Mouse (Mus musculus) embryo, embryonic 10 days (tissue): Measurements from ENCODE around the gene Ptprn2.
"Not testable (repeated sequence)": the region's sequence is repeated elsewhere in the genome, so short reads cannot be mapped to it uniquely, and the experiment has no call there.

Experiments used
- DNase-seq: peaks from one replicate; pipeline ENCODE4 v3.0.0-alpha.2; 2015; ENCODE audit warnings: low spot score

Ptprn2 gene

GRCm38 (mm10) chr12:116485591-116486403 is at the start of gene Ptprn2:
Gene Ptprn2, plus strand, starts transcription at chr12:116485720.
- peak; percentile 84 for DNase-seq

- no peak for DNase-seq
Observed at GRCm38 (mm10) chr12:116436125-116436524, 49.4 kb upstream of the Ptprn2 start.

GRCm38 (mm10) chr12:116438591-116438990 is 46.9 kb upstream of the Ptprn2 start:
- DNase-seq: no peak

- no peak for DNase-seq
Observed at GRCm38 (mm10) chr12:116442184-116442583, 43.3 kb upstream of the Ptprn2 start.

GRCm38 (mm10) chr12:116449536-116449935 is 36.0 kb upstream of the Ptprn2 start:
- no peak for DNase-seq

GRCm38 (mm10) chr12:116460379-116461065 is 25.0 kb upstream of the Ptprn2 start:
- no peak for DNase-seq

- DNase-seq: no peak
Observed at GRCm38 (mm10) chr12:116467030-116467429, 18.5 kb upstream of the Ptprn2 start.

- DNase-seq: no peak
Observed at GRCm38 (mm10) chr12:116468348-116468747, 17.2 kb upstream of the Ptprn2 start.

GRCm38 (mm10) chr12:116469096-116469495 is 16.4 kb upstream of the Ptprn2 start:
- DNase-seq: no peak

GRCm38 (mm10) chr12:116473264-116473663 is 12.3 kb upstream of the Ptprn2 start:
- DNase-seq: no peak

- no peak for DNase-seq
Observed at GRCm38 (mm10) chr12:116473761-116474160, 11.8 kb upstream of the Ptprn2 start.

- no peak for DNase-seq
Observed at GRCm38 (mm10) chr12:116474676-116475075, 10.8 kb upstream of the Ptprn2 start.

- DNase-seq: no peak
Observed at GRCm38 (mm10) chr12:116478771-116479170, 6.7 kb upstream of the Ptprn2 start.

GRCm38 (mm10) chr12:116481921-116482320 is 3.6 kb upstream of the Ptprn2 start:
- no peak for DNase-seq

GRCm38 (mm10) chr12:116483581-116483980 is 1.9 kb upstream of the Ptprn2 start:
- no peak for DNase-seq

- DNase-seq: no peak
Observed at GRCm38 (mm10) chr12:116484991-116485390, 529 bp upstream of the Ptprn2 start.

- no peak for DNase-seq
Observed at GRCm38 (mm10) chr12:116486404-116486730, 847 bp downstream of the Ptprn2 start.

- DNase-seq: no peak
Observed at GRCm38 (mm10) chr12:116488836-116489235, 3.3 kb downstream of the Ptprn2 start.

- DNase-seq: no peak
Observed at GRCm38 (mm10) chr12:116490575-116491356, 5.2 kb downstream of the Ptprn2 start.

- DNase-seq: no peak
Observed at GRCm38 (mm10) chr12:116498666-116499065, 13.1 kb downstream of the Ptprn2 start.

- DNase-seq: no peak
Observed at GRCm38 (mm10) chr12:116500652-116501051, 15.1 kb downstream of the Ptprn2 start.

GRCm38 (mm10) chr12:116512482-116512881 is 27.0 kb downstream of the Ptprn2 start:
- no peak for DNase-seq

GRCm38 (mm10) chr12:116513788-116514187 is 28.3 kb downstream of the Ptprn2 start:
- DNase-seq: not testable (repeated sequence)
